Mouse (Mus musculus) CD4-positive, CD25-positive, alpha-beta regulatory T cell, adult 2 months (primary cell): ENCODE data around the gene Sult2a8.
"Not testable (repeated sequence)": the region's sequence is repeated elsewhere in the genome, so short reads cannot be mapped to it uniquely, and the experiment has no call there.

Experiments used
- DNase-seq: peaks from one replicate; pipeline ENCODE4 v3.0.0-alpha.2; 2012; ENCODE audit warnings: low read depth, low spot score

Gene Sult2a8

DNA sequence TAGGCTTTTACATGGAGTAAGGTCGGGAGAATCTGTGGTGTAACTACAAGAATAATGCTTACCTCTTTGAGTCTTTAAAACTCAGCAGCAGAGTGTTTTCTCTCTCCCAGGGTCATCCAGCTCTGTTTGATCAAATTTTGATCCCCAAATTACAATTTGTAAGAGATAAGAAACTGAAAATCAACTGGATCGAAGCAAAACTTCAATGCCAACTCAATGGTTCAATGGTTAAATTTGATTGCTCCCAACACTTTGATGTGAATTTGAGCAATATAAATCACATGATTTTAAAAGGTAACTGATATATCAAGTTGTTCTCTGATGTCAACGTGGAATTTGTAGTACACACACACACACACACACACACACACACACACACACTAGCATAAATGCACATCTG, at the start of gene Sult2a8:
Gene Sult2a8, minus strand, starts transcription at position 236 of the 400 bp plus-strand sequence.
- DNase-seq: no peak

DNA sequence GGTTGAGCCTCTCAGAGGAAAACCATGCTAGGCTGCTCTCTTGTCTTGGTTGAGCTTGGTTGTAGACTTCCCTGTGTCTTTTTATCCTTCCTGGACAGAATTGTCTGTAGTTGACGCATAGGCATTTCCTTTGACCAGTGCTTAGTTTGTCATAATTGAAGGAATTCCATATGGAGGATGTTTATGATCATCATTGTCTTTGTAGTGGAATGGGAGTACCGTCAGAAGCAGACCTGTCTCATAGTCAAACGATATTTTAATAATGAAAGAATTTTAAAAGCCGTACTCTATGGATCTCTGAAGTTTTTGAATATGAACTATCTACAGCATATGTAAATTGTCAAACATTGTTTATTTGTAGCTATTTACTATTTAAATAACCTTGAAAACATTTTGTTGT, 47.6 kb upstream of the Sult2a8 start, which contains the start of gene Sult2a7:
Gene Sult2a7, minus strand, starts transcription at position 101 of the 400 bp plus-strand sequence.
- no peak for DNase-seq

DNA sequence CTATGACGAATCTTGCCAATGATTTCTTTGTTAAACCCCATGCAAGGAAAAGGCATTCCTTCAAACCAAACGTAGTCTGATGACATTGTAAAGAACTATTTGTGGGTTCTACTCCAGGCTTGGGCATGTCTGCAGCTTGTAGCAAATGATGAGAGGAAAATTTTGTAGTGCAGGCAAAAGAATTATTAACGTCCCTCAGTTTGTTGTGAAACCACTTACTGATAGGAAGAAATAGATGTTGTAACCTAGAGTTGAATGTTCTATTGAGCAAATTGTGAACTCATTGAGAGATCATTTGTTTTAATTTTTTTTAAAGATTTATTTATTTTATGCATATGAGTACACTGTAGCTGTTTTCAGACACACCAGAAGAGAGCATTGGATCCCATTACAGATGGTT, 46.3 kb upstream of the Sult2a8 start:
- DNase-seq: no peak

DNA sequence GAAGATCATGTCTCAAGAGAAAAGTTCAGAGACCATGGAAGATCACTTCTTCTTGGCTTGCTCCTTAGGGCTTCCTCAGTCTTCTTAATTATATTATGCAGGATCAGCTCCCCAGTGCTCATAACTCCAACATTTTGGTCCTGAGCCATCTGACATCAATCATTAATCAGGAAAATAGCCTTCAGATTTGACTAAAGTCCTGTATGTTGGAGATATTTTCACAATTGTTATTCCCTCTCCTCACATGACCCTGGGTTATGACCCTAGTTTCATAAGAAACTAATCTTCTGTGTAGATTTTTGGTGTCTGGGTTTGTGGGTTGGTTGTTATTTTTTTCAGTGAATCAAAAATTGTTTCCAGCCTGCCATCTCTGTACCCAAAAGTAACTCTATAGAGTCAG, 7.0 kb downstream of the Sult2a8 start:
- DNase-seq: no peak

DNA sequence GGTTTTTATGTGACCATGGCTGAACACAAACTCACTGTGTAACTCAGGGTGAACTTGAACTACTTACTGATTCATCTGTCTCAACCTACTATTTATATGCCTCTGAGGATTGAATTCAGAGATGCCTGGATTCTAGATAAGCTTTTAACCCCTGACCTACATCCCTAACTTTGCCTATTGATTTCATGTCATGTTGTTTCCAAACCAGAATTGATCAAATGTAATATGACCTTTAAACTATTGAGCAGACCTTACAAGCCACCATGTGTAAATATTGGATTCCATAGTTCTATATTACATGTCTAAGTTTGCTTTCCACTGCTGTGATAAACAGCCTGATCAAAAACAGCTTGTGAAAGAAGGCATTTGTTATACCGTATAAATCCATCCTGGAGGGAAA, 8.1 kb downstream of the Sult2a8 start:
- no peak for DNase-seq

DNA sequence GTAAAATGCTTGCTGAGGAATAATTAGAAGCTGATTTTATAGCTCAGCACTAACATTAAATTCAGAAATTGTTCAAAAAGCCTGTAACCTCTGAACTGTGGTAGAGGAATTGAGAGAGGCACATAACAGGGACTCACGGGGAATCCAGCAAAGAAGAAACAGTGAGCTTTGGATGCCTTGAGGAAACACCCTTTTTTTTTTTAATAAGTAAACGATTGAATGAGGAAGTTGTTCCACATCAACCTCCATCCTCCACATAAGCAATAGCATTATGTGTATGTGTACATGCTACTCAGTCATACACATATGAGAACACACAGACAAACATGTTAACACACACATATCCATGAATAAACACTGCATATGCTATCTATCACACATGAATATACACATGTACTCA, 8.5 kb downstream of the Sult2a8 start:
- DNase-seq: no peak

DNA sequence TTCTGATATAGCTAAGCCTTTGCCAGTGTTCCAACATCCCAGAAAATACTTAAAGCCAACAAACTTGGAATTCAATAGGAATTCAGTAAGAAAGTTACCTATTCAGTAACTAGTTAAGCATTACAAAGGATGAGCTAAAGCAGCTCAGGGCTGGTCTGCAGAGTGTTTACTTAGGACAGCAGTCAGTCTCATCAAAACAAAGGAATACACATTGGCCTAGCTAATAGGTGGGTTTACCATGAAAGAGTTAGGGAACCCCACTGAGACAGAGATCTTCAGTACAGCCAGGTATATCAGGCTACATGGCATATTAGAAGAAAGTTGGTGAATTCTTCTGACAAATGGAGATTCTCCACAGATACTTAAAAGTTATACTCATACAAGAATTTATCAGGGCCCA, 47.2 kb downstream of the Sult2a8 start:
- DNase-seq: not testable (repeated sequence)

DNA sequence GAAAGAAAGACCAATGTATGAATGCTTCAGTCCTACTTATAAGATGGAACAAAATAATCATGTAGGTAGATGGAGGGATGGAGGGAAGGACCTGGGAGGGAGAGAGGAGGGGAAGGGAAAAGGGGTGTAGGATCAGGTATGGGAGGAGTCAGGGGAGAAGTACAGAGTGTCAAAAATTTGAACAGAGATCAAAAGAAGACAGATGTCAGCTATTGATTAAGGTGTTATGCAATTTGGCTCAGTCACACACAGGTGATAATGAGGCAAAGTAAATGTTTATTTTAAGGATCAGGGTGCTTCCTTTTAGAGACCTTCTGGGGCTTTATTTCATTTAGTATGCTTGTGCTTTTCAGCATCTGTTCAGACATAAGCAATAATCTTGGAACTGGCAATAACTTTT, 50.1 kb downstream of the Sult2a8 start:
- DNase-seq: no peak
